Mouse (Mus musculus) myocyte (in vitro differentiated cells): ENCODE measurements at regions not wholly inside any gene's neighbourhood (a gene's known extent, or its start where the extent isn't known, plus 50 kb on each side); places are given as distances from the start of the nearest gene placed in this dataset.

Experiments
- CEBPB ChIP-seq: IDR thresholded peaks from 2 replicates; pipeline ENCODE4 v1.6.1; 2011; ENCODE audit warnings: mild to moderate bottlenecking, moderate library complexity; ENCODE audit not compliant: poor library complexity, insufficient read depth, severe bottlenecking
- MAX ChIP-seq: IDR thresholded peaks from one replicate; pipeline ENCODE4 v1.6.1; 2011; ENCODE audit warnings: low read depth, mild to moderate bottlenecking, control low read depth
- MYOD1 ChIP-seq, 3 experiments: IDR thresholded peaks; one replicate each; pipeline ENCODE4 v1.6.1; 2011; ENCODE audit warnings: control low read depth in 2 of 3, low read depth in 2 of 3, mild to moderate bottlenecking in 2 of 3, moderate library complexity in 1 of 3; ENCODE audit not compliant: insufficient read length in 2 of 3, control insufficient read depth in 1 of 3
- POLR2A ChIP-seq: IDR thresholded peaks from one replicate; pipeline ENCODE4 v1.6.1; 2011; ENCODE audit warnings: low read depth, mild to moderate bottlenecking, control low read depth, moderate library complexity; ENCODE audit not compliant: insufficient read length
- POLR2AphosphoS2 ChIP-seq: IDR thresholded peaks from one replicate; pipeline ENCODE4 v1.6.1; 2011; ENCODE audit warnings: low read depth, control low read depth; ENCODE audit not compliant: insufficient read length
- SRF ChIP-seq: IDR thresholded peaks from one replicate; pipeline ENCODE4 v1.6.1; 2011; ENCODE audit warnings: low read depth; ENCODE audit not compliant: control insufficient read depth, insufficient read length
- TCF12 ChIP-seq: IDR thresholded peaks from one replicate; pipeline ENCODE4 v1.6.1; 2011; ENCODE audit warnings: mild to moderate bottlenecking, control low read depth; ENCODE audit not compliant: poor library complexity, insufficient read depth, severe bottlenecking
- TCF3 ChIP-seq: IDR thresholded peaks from one replicate; pipeline ENCODE4 v1.6.1; 2011; ENCODE audit warnings: low read depth, control low read depth; ENCODE audit not compliant: insufficient read length
- USF1 ChIP-seq: IDR thresholded peaks from one replicate; pipeline ENCODE4 v1.6.1; 2011; ENCODE audit warnings: low read depth, mild to moderate bottlenecking, control low read depth, moderate library complexity

DNA sequence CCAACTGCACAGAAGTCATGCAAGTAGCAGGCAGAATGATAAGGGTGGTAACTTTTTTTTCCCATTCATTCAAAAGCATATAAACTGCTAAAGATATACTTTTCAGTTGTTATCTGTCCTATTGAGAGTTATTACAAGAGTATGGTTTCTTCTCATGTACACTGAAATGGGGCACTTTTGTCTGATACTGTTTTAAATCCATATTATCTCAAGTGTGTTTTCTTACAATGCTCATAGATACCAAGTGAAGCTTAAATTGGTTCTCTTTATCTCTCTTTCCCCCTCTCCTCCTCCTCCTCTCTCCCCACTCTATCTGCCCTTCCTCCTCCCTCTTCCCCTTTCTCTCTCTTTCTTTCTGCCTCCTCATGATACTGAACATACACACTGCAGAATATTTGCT is 584.8 kb upstream of the C030005K15Rik start:
- TF ChIP-seq POLR2A (no peak), CEBPB (no peak), TCF3 (no peak), MAX (no peak), USF1 (no peak), MYOD1 (IDR thresholded peaks at IDR 0.05; ENCODE audit: control insufficient read depth in 1 of 3, insufficient read length in 2 of 3, low read depth in 2 of 3) (no peak), TCF12 (no peak), SRF (no peak), POLR2AphosphoS2 (no peak)
